Mouse (Mus musculus) small intestine, adult 2 months (tissue): Measurements from ENCODE around the gene Tjp1.

Source experiments
- CTCF ChIP-seq: fragments of 200-500 bp; IDR thresholded peaks from 2 replicates; pipeline ENCODE4 v1.5.1; 2012; ENCODE audit warnings: low read depth, mild to moderate bottlenecking, control low read depth, inconsistent platforms, low read length, moderate library complexity, mixed read lengths; ENCODE audit not compliant: insufficient replicate concordance, insufficient read length; ENCODE audit errors: extremely low read depth
- POLR2A ChIP-seq: fragments of 200-500 bp; IDR thresholded peaks from 2 replicates; pipeline ENCODE4 v1.6.1; 2012; ENCODE audit warnings: low read depth, mild to moderate bottlenecking, control low read depth, inconsistent platforms, low read length, moderate library complexity

DNA sequence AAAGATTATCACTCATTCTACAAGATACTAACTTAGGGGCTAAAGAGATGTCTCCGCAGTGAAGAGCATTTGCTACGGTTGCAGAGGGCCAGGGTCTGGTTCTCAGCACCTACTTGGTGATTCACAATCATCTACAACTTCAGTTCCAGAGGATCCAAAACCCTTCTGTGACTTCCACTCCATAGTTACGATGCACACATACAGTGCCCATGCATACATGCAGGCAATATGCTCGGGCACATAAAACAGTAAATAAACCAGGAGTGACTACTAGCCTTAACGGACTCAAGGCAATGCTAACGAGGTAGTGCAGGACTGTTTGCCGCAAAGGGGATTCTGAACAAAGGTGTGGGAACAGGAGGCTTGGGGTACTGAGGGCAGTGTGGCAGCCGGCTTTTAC, 7.0 kb downstream of the Tjp1 start:
- no peak for TF ChIP-seq CTCF
- TF ChIP-seq POLR2A = no peak
